In the genomic region with DNA sequence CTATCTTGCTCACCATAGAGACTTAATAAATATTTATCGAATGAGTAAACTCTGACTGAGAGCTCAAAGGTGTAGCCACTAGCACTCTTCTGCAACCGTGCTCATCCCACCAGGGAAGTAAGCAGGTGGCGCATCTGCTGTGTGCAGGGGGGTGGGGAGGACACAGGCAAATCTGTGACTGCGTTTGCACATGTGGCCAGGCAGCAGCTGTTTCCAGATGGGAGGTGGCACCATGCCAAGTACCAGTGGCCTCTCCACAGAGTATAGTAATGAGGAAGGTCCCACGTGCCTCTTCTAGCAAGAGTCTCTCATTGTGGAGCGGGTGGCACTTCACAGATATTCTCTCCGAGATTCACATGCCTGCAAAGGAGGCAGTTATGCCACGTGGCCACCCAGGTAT, we compare ENCODE assay signal across 11 mouse cellular contexts.
DNase-seq lines count a peak whose midpoint lies in the region; ATAC-seq lines count a peak whose summit lies in the region.
"Had no signal": no experiment of that assay in that cellular context is flagged by ENCODE, and none has a peak within 500 bp of the region (broad histone marks: within the 10 kb centered on the region; RNA-seq: fewer than 3 reads in every experiment).

No protein-coding gene starts in this region.

- H3K9ac ChIP-seq in hindbrain, embryonic 13.5 days, result no peak overlapping the region
- H3K9ac ChIP-seq in intestine, embryonic 16.5 days (ENCODE audit: low read depth, low read length), result no peak overlapping the region
- H3K9ac ChIP-seq in stomach, embryonic 14.5 days (replicated peaks; ENCODE audit: low read depth, low read length), result no peak overlapping the region
- H3K9ac ChIP-seq: heart, embryonic 13.5 days had no signal

- no peaks in the 10 kb centered on the region for H3K9me3 ChIP-seq in hindbrain, embryonic 13.5 days
- H3K9me3 ChIP-seq in hindbrain, embryonic 10.5 days, result no peaks in the 10 kb centered on the region
- H3K9me3 ChIP-seq in intestine, embryonic 16.5 days (ENCODE audit: control insufficient read depth, low read length), result no peaks in the 10 kb centered on the region
- no peaks in the 10 kb centered on the region for H3K9me3 ChIP-seq in stomach, embryonic 14.5 days (ENCODE audit: control insufficient read depth, low read depth, low read length)
- H3K9me3 ChIP-seq: heart, embryonic 13.5 days had no signal

- ATAC-seq in hindbrain, embryonic 13.5 days (ENCODE audit: low FRiP score), result peak; percentile 66; the same call in 1 of the 2 replicates
- peak; percentile 33; the same call in 1 of the 2 replicates for ATAC-seq in intestine, embryonic 16.5 days
- ATAC-seq in stomach, embryonic 14.5 days (ENCODE audit: insufficient number of reproducible peaks, insufficient read depth, low FRiP score, low read depth), result peak; percentile 63; the same call in 1 of the 2 replicates

- peaks cover 11% of the 10 kb centered on the region for H3K4me1 ChIP-seq in hindbrain, embryonic 13.5 days (replicated peaks)
- H3K4me1 ChIP-seq in hindbrain, embryonic 10.5 days (replicated peaks), result peaks cover 14% of the 10 kb centered on the region
- H3K4me1 ChIP-seq in intestine, embryonic 16.5 days (ENCODE audit: control insufficient read depth, insufficient read depth, low read length), result peaks cover 4% of the 10 kb centered on the region
- no peaks in the 10 kb centered on the region for H3K4me1 ChIP-seq in stomach, embryonic 14.5 days (ENCODE audit: control insufficient read depth, insufficient read depth, low read length)
- H3K4me1 ChIP-seq: heart, embryonic 13.5 days had no signal

- no peak overlapping the region for H3K4me3 ChIP-seq in hindbrain, embryonic 13.5 days
- no peak overlapping the region for H3K4me3 ChIP-seq in hindbrain, embryonic 10.5 days
- no peak overlapping the region for H3K4me3 ChIP-seq in intestine, embryonic 16.5 days (ENCODE audit: low read length)
- H3K4me3 ChIP-seq in stomach, embryonic 14.5 days (ENCODE audit: low read depth, low read length), result no peak overlapping the region
- H3K4me3 ChIP-seq: heart, embryonic 13.5 days had no signal

- no peak for DNase-seq in hindbrain, embryonic 10.5 days (ENCODE audit: low spot score)
- peak; percentile 18 for DNase-seq in right cerebral cortex, postnatal 14 days
- DNase-seq in right cerebral cortex, adult 2 months (ENCODE audit: low spot score in 2 of 2), result no peak
- no peak for DNase-seq in ovary, postnatal 14 days (ENCODE audit: low spot score)
- DNase-seq in layer of hippocampus, adult 9-11 months, result no peak
- DNase-seq: adrenal gland, postnatal 10 days; cerebellum, adult 9-10 months had no signal

- H3K36me3 ChIP-seq in hindbrain, embryonic 13.5 days, result no peaks in the 10 kb centered on the region
- no peaks in the 10 kb centered on the region for H3K36me3 ChIP-seq in hindbrain, embryonic 10.5 days
- H3K36me3 ChIP-seq in intestine, embryonic 16.5 days (ENCODE audit: control insufficient read depth, insufficient read depth, low read length), result no peaks in the 10 kb centered on the region
- H3K36me3 ChIP-seq in stomach, embryonic 14.5 days (ENCODE audit: control insufficient read depth, insufficient read depth, low read length), result no peaks in the 10 kb centered on the region
- H3K36me3 ChIP-seq: heart, embryonic 13.5 days had no signal

- WGBS in hindbrain, embryonic 13.5 days, result 65% methylated on average over 8 of the region's 8 CpGs
- WGBS in hindbrain, embryonic 10.5 days, result 88% methylated on average over 8 of the region's 8 CpGs
- 46% methylated on average over 8 of the region's 8 CpGs for WGBS in intestine, embryonic 16.5 days
- WGBS in stomach, embryonic 14.5 days, result 59% methylated on average over 8 of the region's 8 CpGs

- no peak overlapping the region for H3K4me2 ChIP-seq in hindbrain, embryonic 13.5 days
- H3K4me2 ChIP-seq in intestine, embryonic 16.5 days (ENCODE audit: low read depth, low read length), result no peak overlapping the region
- H3K4me2 ChIP-seq in stomach, embryonic 14.5 days (replicated peaks; ENCODE audit: low read depth, low read length), result no peak overlapping the region
- H3K4me2 ChIP-seq: heart, embryonic 13.5 days had no signal

- H3K27me3 ChIP-seq in hindbrain, embryonic 13.5 days, result peaks cover 14% of the 10 kb centered on the region; the same call in 1 of the 2 replicates
- H3K27me3 ChIP-seq in hindbrain, embryonic 10.5 days (ENCODE audit: insufficient read depth, poor library complexity, severe bottlenecking), result 0 out of 2 replicates have a peak, but pooled peaks cover 5% of the 10 kb centered on the region
- H3K27me3 ChIP-seq in intestine, embryonic 16.5 days (replicated peaks; ENCODE audit: control insufficient read depth, insufficient read depth, low read length), result no peaks in the 10 kb centered on the region
- no peaks in the 10 kb centered on the region for H3K27me3 ChIP-seq in stomach, embryonic 14.5 days (ENCODE audit: control insufficient read depth, insufficient read depth, low read length)
- H3K27me3 ChIP-seq: heart, embryonic 13.5 days had no signal

- H3K27ac ChIP-seq in hindbrain, embryonic 13.5 days, result no peak overlapping the region
- H3K27ac ChIP-seq in hindbrain, embryonic 10.5 days, result no peak overlapping the region
- H3K27ac ChIP-seq in intestine, embryonic 16.5 days (ENCODE audit: low read length), result no peak overlapping the region
- H3K27ac ChIP-seq in stomach, embryonic 14.5 days (ENCODE audit: low read length), result no peak overlapping the region
- H3K27ac ChIP-seq: heart, embryonic 13.5 days had no signal
